Mouse (Mus musculus): ENCODE data around the gene Camsap1.

DNA sequence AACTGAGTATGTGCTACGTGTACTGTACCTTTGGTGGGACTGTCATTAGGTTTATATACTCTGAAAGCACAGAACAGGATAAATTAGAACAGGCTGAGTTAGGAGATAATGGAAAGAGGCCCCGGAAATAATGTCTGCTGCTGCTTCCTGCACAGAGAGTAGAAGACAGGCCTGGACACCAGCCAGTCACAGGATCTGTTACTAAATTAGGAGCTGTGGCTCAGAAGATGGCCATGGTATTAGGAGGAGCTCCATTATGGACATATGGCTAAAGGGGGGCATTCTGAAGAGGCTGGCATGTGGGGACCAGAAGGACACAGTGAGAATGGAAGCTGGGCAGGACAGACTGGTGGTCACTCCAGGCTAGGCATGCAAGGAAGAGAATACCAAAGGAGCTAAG, 12.7 kb downstream of the Camsap1 start:
- TF ChIP-seq TCF3 (IDR thresholded peaks at IDR 0.05; ENCODE audit: insufficient read length, low read depth) (no peak), POLR2A (IDR thresholded peaks at IDR 0.05; ENCODE audit: insufficient read length, low read depth) (no peak), E2F4 (IDR thresholded peaks at IDR 0.05; ENCODE audit: insufficient read depth) (no peak)
